Mouse (Mus musculus): ENCODE data around the gene Slc11a2.

Slc11a2 gene

GRCm38 (mm10) chr15:100424396-100425122 is at the start of gene Slc11a2:
Slc11a2 (minus strand) TSS chr15:100425072.
- DNase-seq (ENCODE audit: low spot score in 2 of 2): no peak

DNA sequence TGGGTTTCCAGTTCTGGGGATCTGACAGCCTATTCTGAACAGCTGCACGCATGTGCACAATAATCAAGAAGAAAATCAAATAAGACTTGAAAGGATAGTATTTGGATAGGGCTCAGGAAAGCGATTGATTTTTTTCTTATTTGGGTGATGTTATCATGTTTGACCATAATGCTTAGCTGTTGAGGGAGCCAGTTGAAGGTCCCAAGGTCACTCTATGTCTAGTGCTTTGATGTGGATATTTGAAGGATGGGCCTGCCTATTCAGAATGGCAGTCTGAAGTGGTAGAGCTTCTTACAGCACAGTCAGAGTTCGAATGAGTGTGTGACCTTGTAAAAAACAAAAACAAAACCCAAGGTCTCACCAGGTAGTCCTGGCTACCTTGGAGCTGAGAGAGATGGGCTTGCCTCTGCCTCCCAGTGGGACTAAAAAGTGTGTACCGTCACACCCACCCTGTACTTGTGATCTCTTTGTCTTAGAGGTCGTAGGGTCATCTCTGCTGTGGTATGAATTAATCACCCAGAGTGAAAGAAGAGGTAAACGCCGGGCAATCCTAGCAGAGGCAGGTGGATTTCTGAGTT is 49.1 kb upstream of the Slc11a2 start:
- no peak for DNase-seq (ENCODE audit: low spot score in 2 of 2)

- no peak for DNase-seq (ENCODE audit: low spot score in 2 of 2)
Observed at GRCm38 (mm10) chr15:100470037-100470436, 45.2 kb upstream of the Slc11a2 start.

- DNase-seq (ENCODE audit: low spot score in 2 of 2): no peak
Observed at GRCm38 (mm10) chr15:100469189-100469545, 44.3 kb upstream of the Slc11a2 start.

DNA sequence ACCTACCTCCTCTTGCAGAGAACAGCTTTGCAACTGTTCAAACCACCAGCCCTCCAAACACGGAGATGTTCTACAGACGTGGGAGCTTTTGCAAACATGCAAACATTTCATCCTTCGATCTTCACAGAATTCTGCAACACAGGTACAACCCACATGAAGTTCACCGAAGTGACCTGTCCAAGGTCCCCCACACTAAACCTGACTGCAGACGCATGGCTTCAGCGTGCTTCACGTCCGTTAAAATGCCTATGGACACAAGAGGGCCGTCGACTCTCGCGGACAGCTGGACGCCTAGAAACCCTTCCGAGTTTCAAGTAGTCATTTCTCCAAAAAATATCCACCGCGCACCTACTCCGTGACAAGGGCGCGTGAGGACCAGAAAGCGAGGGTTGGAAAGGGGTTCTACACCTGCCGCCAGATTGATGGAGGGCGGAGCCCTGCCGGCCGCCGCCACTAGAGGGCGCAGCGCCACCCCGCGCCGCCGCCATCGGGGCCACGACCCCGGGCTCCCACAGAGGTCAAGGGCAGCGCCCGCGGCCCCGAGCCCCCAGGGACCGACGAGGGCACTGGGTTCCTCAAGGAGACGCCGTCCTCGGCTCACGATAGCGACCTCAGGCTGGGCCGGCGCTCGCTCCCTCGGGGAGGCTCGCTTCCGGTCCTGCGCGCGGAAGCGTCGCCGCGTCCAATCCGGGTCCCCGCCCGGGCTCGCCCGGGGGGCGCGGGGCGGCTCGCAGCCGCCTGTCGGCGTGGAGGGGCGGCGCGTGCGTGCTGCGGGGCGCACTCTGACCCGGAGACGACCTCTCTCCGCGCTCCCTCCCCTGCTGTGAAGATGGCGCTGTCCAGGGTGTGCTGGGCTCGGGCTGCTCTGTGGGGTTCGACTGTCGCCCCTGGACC is 43.7 kb upstream of the Slc11a2 start, which contains the start of gene Letmd1:
TSS of gene Letmd1 (plus strand) at position 729 of the 894 bp plus-strand sequence.
- DNase-seq (ENCODE audit: low spot score in 2 of 2): peak; percentile 80 to 84

DNA sequence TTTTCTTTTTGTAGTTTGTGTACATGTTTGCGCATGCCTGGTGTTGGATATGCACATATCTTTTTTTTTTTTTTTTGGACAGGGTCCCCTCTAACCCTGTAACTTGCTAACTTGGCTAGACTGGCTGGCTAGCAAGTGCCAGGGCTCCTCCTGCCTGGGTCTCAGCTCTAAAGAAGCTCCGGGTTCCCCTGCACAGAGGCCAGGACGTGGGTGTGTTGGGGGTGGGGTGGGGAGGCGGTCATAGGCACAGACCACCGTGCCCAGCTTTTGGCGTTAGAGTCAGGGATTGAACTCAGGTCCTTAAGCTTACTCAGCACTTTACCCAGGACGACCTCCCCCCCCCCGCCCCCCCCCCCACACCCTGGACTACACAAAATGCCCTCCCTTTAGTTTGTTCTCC is 42.9 kb upstream of the Slc11a2 start:
- no peak for DNase-seq (ENCODE audit: low spot score in 2 of 2)

- no peak for DNase-seq (ENCODE audit: low spot score in 2 of 2)
Observed at GRCm38 (mm10) chr15:100465432-100465831, 40.6 kb upstream of the Slc11a2 start.

DNA sequence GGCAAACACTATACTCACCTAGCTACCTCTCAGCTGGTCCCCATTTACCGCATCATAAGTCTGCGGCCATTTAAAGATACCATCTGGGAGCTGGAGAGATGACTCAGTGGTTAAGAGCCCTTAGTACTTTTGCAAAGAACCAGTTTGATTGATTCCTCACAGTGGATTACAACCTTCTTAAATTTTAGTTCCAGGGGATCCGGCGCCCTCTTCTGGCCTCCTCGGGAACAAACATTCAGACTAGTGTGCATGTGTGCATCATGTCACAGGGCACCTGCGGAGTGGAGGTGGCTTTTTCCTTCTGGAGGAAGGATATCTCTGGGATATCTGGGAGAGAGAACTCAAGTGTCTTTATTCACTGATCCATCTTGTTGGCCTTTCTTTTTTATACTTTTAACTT is 38.8 kb upstream of the Slc11a2 start:
- peak in 1 of 2 experiments; percentile 71 for DNase-seq (ENCODE audit: low spot score in 2 of 2)

- no peak for DNase-seq (ENCODE audit: low spot score in 2 of 2)
Observed at GRCm38 (mm10) chr15:100462086-100462485, 37.2 kb upstream of the Slc11a2 start.

GRCm38 (mm10) chr15:100461646-100462045 is 36.8 kb upstream of the Slc11a2 start:
- no peak for DNase-seq (ENCODE audit: low spot score in 2 of 2)

DNA sequence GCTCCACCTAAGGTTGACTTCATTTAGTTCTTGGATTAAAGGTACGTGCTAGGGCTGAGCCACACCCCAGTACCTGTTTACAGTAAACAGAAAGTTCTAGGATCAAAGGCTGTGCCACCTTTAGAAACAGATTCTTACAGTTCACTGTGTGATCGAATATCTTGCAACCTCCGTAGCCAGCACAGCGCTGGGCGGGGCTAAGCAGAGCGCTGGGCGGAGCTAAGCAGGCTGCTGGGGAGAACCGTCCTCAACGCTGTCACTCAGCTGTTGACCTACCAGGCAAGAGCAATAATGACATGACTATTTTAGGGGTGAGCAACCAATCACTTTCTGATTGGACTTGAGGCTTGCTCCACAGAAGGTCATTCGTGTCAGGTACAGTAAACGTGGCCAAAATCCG is 36.1 kb upstream of the Slc11a2 start:
- DNase-seq (ENCODE audit: low spot score in 2 of 2): no peak

- DNase-seq (ENCODE audit: low spot score in 2 of 2): no peak
Observed at GRCm38 (mm10) chr15:100458055-100458454, 33.2 kb upstream of the Slc11a2 start.

DNA sequence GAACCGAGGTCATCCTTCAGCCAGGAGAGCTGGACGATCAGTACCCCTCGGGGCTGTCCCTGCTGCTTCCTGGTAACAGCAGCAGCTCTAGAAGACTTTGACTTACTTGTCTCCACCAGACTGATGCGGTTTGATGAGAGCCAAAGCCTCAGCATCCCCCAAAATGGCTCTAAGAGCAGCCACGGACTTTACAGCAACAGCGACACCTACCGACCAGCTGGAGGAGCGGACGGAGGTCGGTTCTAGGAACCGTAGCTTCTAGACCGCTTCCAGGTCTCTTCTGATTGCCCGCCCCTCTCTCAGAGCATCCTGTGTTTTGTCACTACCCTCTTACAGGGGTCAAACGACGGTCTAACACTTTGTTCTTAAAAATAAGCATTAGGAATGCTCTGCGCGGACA is 32.5 kb upstream of the Slc11a2 start:
- peak in 1 of 2 experiments; percentile 65 for DNase-seq (ENCODE audit: low spot score in 2 of 2)

GRCm38 (mm10) chr15:100456356-100456991 is 31.6 kb upstream of the Slc11a2 start:
- no peak for DNase-seq (ENCODE audit: low spot score in 2 of 2)

DNA sequence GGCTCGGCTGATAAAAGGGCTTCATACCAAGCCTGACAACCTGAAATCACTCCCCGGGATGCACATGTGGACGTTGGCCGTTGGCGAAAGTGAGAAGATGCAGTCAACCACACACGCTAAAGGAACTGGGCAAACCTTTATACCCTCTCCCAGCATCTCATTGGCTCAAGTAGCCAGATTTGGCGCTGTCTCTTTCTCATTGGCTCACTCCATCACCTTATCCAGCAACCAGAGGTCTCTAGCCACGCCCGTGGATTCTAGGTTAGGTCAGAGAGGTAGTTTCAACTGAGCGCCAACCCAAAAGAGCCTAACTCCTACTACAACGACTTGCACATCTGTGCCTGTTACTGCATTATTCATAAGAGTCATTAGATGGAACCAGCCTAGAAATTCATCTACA is 27.6 kb upstream of the Slc11a2 start:
- no peak for DNase-seq (ENCODE audit: low spot score in 2 of 2)

- DNase-seq (ENCODE audit: low spot score in 2 of 2): no peak
Observed at GRCm38 (mm10) chr15:100451245-100451644, 26.4 kb upstream of the Slc11a2 start.

- no peak for DNase-seq (ENCODE audit: low spot score in 2 of 2)
Observed at GRCm38 (mm10) chr15:100449495-100449894, 24.6 kb upstream of the Slc11a2 start.

- no peak for DNase-seq (ENCODE audit: low spot score in 2 of 2)
Observed at GRCm38 (mm10) chr15:100448572-100448971, 23.7 kb upstream of the Slc11a2 start.

DNA sequence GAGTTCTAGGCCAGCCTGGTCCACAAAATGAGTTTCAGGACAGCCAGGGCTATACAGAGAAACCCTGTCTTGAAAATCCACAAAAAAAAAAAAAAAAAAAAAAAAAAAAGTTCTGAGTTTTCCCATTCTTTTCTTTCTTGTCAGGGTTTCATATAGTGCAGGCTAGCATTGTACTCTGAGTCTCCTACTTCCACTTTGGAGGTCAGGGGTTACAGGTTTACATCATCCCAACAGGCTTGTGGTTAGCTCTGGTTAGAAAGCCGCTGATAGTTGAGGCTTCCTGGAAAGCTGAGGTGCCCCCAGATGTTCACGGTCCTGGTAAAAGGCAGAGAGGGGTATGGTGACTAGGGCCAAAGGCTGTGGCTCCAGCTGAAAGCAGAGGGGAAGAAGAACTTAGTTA is 22.0 kb upstream of the Slc11a2 start:
- no peak for DNase-seq (ENCODE audit: low spot score in 2 of 2)

DNA sequence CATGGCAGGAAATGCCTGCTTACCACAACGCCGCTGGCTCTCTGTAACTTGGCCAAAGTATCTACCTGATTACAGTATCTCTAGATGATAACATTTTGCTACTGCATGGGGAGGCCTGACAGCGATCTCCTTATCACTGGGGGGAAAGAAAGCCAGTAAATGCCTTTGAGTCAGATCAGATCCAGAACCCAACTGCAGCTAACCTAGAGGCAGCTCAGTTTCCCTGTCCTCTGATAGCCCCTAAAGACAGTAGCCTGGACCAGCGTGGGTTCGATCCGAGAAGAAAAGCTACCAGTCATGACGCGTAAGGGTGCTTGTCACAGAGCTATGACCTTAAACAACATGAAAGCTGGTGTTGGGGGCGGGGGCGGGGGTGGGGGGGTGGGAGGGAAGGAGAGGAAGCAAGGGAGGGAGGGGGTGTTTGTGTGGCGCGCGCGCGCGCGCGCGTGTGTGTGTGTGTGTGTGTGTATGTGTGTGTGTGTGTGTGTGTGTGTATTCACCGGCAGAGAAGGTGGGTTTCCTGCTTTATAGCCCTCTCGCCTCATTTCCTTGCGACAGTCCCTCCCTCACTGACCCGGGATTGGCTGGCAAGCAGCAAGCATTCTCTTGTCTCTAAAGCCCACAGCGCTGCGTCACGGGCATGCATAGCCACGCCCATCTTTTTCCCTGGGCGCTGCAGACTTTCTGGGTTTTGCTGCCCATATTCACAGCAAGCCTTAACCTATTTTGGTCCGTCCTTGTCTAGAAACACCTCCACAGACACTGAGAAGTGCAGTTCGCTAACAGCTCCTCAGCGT is 18.5 kb upstream of the Slc11a2 start:
- peak; percentile 78 to 83 for DNase-seq (ENCODE audit: low spot score in 2 of 2)

GRCm38 (mm10) chr15:100436518-100436917 is 11.6 kb upstream of the Slc11a2 start:
- no peak for DNase-seq (ENCODE audit: low spot score in 2 of 2)
